Mouse (Mus musculus): ENCODE results near the gene Igf2bp2.

Gene Igf2bp2

DNA sequence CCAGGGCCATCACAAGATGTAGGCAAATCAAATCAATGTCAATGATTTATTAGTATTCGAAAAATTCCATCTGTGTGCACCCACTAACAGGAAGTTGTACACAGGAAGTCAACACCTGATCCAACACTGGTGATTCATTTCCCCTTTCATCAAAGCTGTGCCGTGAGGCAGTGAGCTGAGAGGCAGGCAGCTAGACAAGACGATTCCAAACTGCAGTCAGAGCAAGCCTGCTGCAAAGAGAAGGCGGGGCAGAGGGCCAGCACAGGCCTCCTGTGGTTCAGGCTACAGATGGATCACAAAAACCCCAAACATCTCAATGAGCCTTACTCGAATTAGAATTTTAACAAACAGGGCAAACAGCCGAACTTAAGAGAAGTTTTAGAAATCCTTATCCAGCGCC lies 65.4 kb downstream of the Igf2bp2 start:
- no peak for DNase-seq

DNA sequence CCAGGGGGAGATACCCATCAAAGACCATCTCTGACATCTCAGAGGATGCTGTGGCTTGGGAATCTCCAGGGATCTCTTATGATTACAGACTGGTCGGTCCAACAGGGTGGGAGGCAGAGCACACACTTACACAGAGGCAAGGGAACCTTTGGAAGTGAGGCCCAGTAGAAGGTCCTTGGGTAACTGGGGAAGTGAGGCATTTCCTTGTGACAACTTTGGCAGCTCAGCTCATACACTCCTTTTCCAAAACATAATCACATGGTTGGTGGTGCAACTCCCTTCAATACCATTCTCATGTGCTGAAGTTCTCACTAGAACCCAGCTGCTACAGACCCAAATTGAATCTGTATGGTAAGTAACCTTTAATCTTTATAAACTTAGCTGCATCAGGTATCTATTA lies 67.3 kb downstream of the Igf2bp2 start:
- DNase-seq = no peak

DNA sequence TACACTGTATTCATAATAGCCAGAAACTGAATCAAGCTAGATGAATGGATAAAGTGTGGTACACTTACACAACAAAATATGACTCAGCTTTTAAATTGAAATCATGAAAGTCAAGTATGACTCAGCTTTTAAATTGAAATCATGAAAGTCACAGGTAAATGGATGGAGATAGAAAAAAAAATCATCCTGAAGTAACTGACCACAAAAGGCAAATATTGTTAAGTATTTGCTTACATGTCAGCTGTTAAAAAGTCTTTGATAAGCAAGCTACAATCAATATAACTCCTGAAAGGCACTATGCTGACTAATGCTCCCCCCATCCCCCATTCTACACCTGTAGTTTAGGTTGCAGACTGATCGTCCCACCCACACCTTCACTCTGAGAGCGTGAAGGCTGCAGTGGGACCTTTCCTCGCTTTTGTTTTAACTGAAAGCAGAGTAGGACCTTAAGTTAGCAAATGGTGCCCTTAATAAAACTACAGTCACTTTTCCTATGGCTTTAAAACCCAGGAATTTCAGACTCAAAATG lies 71.8 kb downstream of the Igf2bp2 start:
- no peak for DNase-seq

DNA sequence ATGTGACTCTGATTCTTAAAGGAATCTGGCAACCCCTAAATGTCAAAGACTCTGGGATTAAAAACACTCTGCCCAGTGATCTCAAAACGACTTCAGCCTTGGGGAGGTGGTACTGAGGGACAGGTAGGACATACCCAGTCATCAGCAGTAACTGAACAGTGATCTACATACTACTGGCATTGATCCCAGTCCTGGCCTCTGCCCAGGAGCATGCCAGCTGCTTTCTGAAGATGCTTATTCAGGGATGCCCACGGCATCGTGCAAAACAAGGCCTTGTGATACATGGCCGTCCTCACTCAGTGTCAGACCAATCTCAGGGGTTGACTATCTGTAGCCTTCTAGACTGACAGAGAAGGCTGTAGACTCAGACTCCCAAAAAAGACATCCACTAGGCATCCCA lies 77.7 kb downstream of the Igf2bp2 start:
- no peak for DNase-seq

DNA sequence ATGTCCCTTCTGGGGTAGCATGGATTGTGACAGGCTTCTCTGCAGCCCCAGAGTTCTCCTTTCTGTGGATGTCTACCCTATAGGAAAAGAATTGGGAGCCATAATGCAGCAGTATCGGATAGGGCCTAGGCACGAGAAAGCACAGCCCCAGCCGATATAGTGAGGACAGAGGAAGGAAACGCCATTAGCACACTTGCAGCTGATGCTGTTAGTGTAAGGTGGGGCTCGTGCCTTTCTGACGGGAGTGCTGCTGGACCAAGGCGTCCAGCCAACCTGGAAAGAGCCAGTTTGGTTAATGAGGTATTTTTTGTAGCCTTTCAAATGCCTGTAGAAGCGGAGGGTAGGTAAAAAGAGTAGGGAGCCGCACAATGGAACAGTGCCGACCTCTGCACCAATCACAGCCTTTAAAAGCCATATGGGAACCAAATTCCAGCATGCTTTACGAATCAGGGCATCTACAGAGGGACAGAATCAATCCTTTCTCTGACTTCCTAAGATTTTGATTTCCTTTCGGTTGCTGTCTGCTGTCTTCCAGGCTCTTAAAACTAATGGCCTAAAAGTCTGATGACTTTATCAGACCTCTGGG lies 82.9 kb downstream of the Igf2bp2 start:
- no peak for DNase-seq

DNA sequence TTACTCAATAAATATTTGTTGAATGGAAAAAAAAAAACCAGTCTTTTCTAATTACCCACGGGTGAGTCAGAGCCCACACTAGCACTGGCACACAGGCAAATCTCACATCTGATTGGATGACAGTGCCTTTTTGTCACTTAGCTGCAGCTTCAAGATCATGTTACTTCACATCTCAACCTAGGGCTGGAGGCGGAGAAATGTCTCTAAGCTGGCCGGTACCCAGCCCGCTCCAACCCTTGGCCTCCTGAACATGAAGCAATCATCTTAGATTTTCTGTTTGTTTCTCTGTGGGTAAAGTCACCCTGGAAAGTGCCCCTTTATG lies 86.5 kb downstream of the Igf2bp2 start:
- DNase-seq = peak; percentile 36 to 74

DNA sequence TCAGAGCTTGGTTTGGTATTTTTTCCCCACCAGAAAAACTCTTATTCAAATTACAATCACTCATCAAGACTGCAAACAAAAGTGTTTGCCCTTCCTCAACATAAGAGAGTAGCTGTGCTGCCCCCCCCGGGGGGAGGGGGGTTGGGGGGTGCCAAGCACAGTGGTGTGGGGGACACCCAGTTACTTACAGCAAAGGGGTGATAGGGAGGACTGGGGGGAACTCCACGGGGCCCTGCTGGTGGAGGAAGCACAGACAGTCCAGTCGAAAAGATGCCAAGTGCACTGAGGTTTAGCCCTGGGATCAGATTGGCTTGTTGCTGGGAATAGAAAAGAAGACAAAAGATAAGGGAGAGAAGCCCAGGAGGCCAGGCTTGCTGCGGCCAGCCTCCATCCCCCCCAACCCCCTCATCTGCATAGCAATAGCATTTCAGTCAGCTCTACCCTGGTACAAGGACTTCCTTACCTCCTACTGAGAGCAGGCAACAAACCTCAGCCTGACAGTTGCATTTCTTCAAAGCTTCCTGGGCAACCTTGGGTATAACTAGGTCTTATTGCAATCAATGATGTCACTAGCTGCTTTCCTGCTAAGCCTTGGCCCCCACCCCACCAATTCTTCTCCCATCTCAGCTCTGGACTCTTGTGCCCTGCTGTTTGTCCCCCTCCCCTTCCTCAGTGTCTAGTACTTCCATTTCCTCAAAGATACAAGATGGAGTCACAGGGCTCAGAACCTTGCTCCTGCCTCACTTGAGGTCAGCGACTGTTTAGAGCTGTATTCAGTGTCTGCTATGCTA lies 87.1 kb downstream of the Igf2bp2 start:
- no peak for DNase-seq

DNA sequence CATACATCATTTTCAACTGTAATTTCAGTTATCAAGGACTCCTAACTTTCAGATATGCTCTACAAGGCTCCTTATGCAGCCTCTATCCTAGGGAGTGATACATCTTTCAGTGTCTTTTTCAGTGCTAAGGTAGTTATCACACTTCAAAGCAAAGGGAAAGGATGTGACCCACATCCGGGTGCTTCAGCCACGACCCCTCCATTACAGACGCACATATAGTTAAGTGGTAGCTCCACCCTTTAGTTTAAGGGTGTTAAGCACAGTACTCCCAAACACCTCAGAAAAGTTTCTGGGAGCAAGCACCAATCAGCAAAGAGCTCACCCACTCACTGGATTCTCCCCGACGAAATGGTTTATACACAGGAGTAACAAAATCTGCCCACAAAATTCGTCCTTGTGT lies 88.0 kb downstream of the Igf2bp2 start:
- no peak for DNase-seq

DNA sequence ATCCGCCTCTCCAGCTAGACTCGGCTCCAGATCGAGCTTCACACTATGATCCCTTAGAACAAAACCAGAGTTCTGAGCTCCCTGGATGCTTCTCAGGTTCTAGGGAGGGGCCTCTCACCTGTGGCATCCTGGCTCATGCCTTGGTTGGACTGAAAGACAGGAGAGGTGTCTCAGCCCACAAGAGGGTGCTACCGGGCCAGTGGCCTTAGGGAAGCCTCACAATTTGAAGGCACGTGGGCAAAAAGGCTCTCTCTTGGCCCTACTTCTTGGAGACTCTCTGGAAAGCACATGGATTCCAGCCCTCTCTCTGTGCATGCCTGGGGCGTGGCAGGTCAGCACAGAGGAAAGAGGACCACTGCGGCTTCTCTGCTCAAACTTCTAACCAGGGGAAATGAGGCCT lies 91.7 kb downstream of the Igf2bp2 start:
- no peak for DNase-seq

DNA sequence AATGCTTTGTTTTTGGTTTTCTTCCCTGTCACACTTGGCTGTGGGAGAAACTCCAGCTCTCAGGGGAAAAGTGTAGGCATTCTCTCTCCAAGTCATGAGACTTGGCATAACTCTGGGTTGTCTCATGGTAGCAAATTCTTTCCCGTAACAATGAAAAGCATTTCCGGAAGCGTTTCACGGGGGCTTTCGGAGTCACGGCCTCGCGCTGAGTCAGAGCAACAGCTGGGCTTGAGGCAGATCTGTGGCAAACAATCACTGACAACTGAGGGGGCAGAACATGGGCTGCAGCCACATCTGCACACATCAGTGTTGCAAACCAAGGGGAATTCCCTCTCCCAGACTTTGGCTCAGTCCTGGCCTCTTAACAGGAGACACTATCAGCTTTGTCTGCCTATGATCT lies 95.7 kb downstream of the Igf2bp2 start:
- DNase-seq = peak; percentile 29 to 79

DNA sequence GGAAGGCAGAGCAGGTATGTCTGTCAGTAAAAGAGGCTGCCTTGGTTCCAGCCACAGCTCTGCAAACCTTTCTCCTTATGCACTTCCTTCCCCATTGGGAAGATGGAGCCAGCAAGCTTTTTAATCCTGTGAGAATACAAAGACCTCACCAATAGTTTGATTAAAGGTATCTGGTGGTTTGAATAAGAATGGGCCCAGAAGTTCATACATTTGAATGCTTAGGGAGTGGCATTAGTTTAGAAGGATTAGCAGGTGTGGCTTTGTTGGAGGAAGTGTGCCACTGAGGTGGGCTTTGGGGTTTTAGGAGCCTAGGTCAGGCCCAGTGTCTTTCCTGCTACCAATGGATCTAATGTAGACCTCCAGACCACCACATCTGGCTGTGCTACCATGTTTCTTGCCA lies 97.6 kb downstream of the Igf2bp2 start:
- DNase-seq = no peak

DNA sequence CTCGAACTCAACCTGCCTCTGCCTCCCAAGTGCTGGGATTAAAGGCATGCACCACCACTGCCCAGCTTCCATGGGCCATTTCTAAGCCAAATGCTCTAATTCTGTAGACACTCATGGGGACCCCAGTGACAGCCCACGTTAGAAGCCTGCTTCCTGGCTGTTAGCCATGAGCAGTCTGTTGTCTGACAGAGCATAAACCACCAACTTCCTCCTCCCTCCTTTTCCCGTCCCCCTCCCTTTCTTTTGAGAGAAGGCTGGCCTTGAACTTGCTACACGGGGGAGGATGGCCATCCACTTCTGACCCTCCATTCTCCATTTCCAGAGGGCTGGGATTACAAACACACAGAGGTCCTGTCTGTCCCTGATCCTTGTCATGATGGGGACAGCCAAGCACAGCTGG lies 100.8 kb downstream of the Igf2bp2 start:
- DNase-seq = no peak

DNA sequence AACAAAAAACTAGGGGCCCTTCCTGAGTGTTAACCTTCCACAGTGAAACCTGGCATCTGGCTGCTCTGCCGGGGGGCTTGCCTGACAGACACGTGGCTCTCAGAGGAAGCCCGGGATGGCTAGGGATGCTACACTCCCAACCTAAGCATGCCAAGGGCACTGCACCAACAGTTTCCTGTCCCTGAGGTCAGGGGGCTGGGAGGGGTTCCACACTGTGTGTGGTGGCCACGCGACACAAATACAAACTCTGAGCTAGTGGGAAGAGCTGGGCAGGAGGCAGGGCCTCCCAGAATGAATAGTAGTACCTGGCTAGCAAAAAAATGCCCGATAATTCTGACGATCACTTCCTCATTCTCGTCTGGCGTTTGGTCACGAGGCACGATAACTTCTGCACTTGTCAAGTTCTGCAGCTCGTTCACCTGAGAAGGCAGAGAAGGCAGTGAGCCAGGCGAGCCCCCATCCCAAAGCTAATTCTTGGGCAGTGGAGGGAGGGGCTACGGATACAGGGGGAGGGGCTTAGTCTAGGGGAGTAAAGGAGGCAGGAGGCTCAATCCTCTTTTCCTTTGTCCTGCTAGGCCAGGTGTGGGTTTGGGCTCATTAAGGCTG lies 101.4 kb downstream of the Igf2bp2 start:
- DNase-seq = no peak

DNA sequence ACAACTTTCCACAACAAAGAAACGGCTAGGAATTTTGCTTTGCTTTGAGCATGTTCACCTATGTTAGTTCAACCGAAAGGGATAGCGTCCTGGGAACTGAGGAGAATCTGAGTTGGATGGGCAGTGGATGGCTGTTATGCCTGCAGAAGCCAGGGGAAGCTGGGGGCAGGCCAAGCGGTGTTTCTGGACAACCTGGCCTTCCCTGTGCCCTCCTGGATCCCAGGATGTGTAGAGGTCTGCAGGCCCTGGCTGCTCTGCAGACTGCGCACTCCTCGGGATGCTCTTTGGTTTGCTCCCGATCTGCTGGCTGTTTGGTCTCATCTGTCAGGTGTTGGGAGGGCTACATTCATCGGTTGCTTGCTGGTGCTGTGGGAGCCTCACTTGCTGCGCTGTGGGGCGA lies 102.7 kb downstream of the Igf2bp2 start:
- no peak for DNase-seq

DNA sequence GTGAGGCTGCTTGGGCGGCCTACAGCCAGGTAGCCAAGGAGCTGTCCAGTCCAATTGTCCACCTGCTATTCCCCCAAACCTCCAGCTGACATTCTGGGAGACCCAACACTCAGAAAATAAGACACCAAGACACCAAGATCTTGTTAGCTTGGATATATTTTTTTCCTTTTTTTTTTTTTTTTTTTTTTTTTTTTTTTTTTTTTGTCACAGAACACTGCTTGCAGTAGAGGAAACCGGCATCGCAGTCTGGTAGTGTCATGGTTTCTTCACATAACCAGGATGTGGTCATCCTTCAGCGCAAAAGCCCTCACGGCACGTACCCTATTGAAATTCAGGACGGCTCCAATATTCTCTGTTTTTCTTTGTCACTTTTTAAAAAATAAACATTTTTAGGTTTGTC lies 104.2 kb downstream of the Igf2bp2 start:
- DNase-seq = no peak

DNA sequence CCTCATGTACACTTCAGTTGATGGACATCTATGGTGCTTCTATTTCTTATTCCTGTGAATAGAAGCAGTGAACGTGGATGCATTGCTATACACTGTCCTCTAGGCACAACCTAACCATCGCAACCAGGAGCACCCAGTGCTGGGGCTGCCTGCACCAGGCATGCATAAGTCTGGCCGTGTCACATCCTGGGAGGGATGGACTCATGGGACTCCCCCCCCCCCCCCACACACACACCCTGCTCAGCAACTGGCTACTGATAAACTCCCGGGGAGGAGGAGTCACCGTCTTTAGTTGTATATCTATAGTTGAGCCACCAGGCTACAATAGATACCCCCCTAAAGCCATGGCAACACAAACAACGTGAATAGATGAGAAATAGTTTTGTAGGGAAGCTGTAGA lies 105.6 kb downstream of the Igf2bp2 start:
- no peak for DNase-seq

DNA sequence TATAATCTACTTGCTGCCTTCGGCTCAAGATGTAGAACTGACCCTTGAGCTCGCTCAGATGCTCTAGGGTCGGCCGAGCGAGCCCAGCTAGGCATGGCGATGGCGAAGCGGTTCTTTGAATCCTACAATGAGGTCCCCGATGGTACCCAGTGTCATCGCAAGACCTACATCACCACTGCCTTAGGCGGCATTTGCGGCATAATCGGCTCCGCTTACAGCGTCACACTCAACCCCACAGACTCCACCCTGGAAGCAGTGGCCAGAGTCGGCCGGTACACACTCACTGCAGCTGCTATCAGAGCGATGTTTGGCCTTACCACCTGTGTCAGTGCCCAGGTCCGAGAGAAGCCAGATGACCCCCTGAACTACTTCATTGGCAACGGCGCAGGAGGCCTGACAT lies 109.7 kb downstream of the Igf2bp2 start:
- no peak for DNase-seq

DNA sequence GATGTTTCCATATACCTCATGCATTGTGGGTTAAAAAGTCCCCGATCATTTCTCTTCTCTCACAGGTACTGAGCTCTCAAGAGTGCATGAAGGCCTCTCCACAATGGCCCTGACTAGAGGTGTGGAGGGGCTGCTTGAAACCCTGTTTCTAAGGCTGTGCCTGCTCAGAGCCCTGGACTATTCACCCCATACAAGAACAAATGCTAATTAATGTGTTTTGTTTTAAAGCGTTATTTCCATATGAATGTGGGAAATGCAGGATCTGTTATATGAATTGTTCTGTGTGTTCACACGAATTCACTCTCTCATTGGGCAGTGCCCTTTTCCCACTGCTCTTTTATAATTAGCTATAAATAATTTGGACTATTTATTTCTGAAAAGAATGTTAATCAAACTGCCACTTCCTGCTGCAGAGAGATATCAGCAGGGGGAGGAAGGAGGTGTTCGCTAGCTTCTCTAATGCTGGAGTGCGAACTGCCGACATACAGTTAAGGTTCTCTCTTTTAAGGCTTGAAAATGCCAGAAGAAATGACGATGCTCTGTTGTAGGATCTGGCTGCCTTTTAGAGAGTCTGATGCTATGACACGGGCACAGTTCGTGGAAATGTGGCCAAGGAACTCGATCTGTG lies 116.2 kb downstream of the Igf2bp2 start:
- DNase-seq = no peak

DNA sequence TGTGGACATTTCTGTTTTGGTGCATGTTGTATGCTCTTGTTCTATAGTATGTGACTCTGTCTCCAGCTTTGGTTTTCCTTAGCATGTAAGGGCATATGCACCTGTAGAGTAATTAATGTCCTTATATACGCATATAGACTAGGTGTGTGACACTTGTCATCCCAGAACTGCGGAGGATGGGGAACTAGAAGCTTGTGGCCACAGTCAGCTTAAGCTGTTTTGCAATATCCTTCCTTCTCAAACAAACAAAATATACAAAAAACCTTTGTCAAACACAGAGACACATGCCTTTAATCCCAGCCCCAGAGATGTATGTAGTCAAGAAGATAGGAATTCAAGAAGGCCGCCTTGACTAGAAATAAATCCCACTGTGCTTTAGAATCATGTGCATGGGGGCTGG lies 117.2 kb downstream of the Igf2bp2 start:
- no peak for DNase-seq

DNA sequence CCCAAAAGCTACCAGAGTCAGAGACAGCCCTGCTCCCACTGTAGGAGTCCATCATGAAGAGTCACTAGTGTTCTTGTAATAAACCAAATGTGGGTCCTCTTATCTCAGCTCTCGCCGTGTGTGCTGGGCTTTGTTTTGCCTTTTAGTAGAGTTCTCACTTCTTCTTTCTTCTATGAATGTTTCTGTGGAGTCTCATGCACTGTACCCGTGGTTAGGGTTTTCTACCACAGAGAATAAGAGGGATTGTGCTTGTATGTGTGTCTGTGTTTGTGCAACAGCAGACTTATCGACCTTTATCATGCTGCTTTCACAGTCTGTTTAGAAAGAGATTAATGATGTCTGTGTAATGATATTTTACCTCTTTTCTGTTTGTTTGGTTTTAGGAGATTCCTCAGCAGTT lies 119.3 kb downstream of the Igf2bp2 start:
- DNase-seq = no peak

DNA sequence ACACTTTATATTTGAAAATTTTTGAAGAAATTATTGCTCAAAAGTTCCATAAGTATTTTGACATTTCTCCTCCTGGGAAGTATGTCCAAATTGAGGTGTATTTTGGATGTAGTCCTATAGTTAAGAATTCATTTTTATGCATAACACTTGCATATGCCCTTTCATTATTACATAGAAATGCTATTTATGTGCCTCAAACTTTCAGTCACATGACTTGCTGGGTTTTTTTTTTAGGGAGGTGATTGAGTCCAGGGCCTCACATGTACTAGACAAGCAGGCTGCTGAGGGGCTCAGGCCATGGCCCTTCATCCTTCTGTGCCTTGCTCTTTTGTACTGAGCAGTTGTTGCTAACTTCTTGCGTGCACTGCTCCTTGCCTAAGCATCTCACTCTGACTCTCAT lies 123.1 kb downstream of the Igf2bp2 start:
- DNase-seq = no peak

DNA sequence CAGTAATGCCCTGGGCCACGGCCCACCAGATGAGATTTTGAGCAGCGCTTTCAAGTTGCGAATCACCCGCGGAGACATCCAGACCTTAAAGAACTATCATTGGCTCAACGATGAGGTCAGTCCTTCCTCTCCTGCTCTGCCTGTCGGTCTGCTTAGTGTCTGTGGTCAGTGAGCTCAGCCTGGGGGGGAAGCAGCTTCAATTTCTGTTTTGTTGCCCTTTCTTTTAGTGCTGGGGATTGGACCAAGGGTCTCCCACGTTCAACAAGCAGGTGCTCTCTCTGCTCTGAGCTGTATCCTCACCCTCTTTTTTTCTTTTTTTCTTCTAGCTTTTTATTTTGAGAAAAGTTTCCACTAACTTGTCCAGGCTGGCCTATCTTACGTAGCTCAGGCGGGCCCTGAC lies 124.5 kb downstream of the Igf2bp2 start:
- DNase-seq = no peak

DNA sequence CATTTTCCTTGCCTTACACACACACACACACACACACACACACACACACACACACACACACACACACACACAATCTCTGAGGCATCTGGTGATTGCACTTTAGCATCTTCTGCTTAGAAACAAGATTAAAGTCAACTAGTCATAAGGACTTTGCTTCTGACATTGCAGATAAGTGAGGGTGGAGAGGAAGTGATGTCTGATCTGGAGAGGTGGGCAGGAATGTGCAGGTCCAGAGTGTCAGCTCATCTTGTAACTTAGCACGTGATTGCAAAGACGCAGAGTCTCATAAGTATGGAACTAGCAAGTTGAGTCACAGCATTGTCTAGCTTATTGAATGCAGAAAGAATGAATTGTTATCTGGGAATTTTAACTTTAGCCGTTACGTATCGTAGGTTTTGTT lies 135.6 kb downstream of the Igf2bp2 start:
- no peak for DNase-seq

DNA sequence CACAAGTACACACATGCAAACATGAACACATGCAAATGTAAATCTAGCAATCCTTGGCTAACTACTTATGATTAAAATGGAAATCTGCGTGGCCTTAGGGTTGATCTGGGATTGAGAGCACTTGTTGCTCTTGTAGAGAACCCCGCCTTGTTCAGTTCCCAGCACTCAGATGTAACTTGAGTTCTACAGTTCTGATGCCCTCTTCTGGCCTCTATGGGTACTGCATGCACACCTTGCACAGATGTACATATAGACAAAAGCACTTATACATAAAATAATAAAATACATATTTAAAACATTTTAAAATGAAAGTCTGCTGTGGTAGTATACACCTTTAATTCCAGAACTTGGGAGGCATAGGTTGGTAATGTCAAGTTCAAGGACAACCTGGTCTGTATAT lies 141.0 kb downstream of the Igf2bp2 start:
- peak in 1 of 2 experiments; percentile 16 for DNase-seq
